Mouse (Mus musculus) intestine, postnatal 0 days (tissue): ENCODE data around the gene Rarb. TPM values are rescaled to one million over a fixed set of nuclear protein-coding genes. Genes with fewer than 3 reads are reported as not detected.

Source experiments
- ATAC-seq: fragments of 200-750 bp; cut with Nextera tagmentation; 2 replicates; pipeline ENCODE4 v1.8.0; 2017; ENCODE audit warnings: mild to moderate bottlenecking, moderate TSS enrichment, moderate library complexity
- H3K27ac ChIP-seq: fragments of 300-500 bp; sonication (generic); 2 replicates; pipeline ENCODE4 v1.5.1; 2014; ENCODE audit warnings: mild to moderate bottlenecking, low read depth, low read length, moderate library complexity
- H3K27me3 ChIP-seq: fragments of 300-500 bp; sonication (generic); replicated peaks from 2 replicates; pipeline ENCODE4 v1.6.1; 2014; ENCODE audit warnings: low read length, mixed read lengths; ENCODE audit not compliant: control insufficient read depth, insufficient read depth
- H3K36me3 ChIP-seq: fragments of 300-500 bp; sonication (generic); 2 replicates; pipeline ENCODE4 v1.6.1; 2014; ENCODE audit warnings: mild to moderate bottlenecking, moderate library complexity; ENCODE audit not compliant: control insufficient read depth, insufficient read depth
- H3K4me1 ChIP-seq: fragments of 300-500 bp; sonication (generic); replicated peaks from 2 replicates; pipeline ENCODE4 v1.6.1; 2014; ENCODE audit warnings: antibody characterized with exemption, low read length, mixed read lengths; ENCODE audit not compliant: control insufficient read depth, insufficient read depth
- H3K4me2 ChIP-seq: fragments of 300-500 bp; sonication (generic); replicated peaks from 2 replicates; pipeline ENCODE4 v1.6.1; 2014; ENCODE audit warnings: low read depth, mild to moderate bottlenecking, moderate library complexity
- H3K4me3 ChIP-seq: fragments of 300-500 bp; sonication (generic); 2 replicates; pipeline ENCODE4 v1.5.1; 2014; ENCODE audit warnings: low read depth, low read length
- H3K9ac ChIP-seq: fragments of 300-500 bp; sonication (generic); 2 replicates; pipeline ENCODE4 v1.6.1; 2014; ENCODE audit warnings: mild to moderate bottlenecking, low read depth, low read length
- H3K9me3 ChIP-seq: fragments of 300-500 bp; sonication (generic); 2 replicates; pipeline ENCODE4 v1.6.1; 2016; ENCODE audit warnings: mixed run types; ENCODE audit not compliant: control insufficient read depth
- CTCF ChIP-seq: sonication (generic); IDR thresholded peaks from 2 replicates; pipeline ENCODE4 v1.5.1; 2016; ENCODE audit warnings: low read depth, mild to moderate bottlenecking, control low read depth, antibody characterized with exemption, moderate library complexity
- WGBS: fragments of 180-500 bp; shearing (Covaris S2); extraction: QIAGEN DNeasy Blood & Tissue Kit; methylation state at CpG from one replicate; pipeline ENCODE4 v1.1.7; 2014; 5-methylcytosine and 5-hydroxymethylcytosine counted together
- polyA plus RNA-seq: library from polyadenylated mRNA; unstranded; fragments of >200 nt; fragmentation: Nextera tagmentation; extraction: Ambion mirVana; gene quantifications from 2 replicates; pipeline ENCODE4 v1.2.1, GENCODE M21; 2015

Gene Rarb
- polyA plus RNA-seq, 1 experiment from 2014 or later = 2.4 TPM

DNA sequence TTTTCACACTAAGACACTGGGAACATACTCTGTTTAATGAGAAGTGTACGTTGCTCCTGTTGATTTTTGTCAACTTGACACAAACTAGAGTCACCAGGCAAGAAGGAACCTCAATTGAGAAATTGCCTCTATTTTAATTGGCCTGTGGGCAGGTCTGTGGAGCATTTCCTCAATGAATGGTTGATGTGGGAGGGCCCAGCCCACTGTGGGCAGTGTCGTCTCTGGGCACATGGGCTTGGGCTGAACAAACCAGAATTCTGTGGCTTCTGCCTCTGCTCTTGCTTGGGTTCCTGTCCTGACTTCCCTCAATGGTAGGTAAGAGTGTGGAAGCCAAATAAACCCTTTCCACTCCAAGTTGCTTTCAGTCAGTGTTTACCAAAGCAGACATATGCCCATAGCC lies 255.0 kb downstream of the Rarb start:
- 72% methylated on average over 2 of the region's 2 CpGs for WGBS
- H3K27me3 ChIP-seq = no peaks in the 10 kb centered on the region
- H3K27ac ChIP-seq = no peak overlapping the region
- no peak overlapping the region for H3K4me3 ChIP-seq
- H3K9me3 ChIP-seq = no peaks in the 10 kb centered on the region
- TF ChIP-seq CTCF = no peak
- H3K36me3 ChIP-seq = no peaks in the 10 kb centered on the region
- no peak overlapping the region for H3K9ac ChIP-seq
- no peak overlapping the region for H3K4me2 ChIP-seq
- H3K4me1 ChIP-seq = no peaks in the 10 kb centered on the region
- no peak for ATAC-seq

DNA sequence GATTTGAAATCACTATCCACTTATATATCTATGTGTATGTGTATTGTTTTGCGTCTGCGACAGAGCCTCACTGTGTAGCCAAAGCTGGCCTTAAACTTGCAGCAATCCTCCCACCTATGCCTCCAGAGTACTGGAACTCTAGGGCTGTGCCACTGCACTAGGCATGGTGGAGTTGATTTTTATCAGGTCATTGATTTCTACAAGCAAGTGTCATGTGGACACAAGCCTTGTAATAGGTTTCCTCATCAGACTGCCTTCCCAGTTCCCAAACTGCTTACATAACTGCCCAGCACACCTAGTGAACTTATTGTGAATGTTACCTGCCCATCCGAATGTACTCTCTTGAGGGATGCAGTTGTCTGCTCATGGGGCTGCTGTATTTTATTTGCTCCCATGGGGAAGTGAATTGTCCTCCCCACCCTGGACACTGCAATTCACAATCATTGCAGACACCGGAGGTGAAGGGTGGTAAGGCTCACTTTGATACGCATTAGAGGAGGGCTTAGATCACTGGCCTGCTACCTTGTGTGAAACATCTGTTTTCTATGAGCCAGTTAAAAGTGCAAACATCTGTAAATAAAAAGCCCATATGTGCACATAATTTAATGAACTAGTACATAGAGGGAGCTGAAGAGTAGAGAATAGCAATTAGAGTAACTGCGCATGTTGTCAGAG lies 257.3 kb downstream of the Rarb start:
- no peaks in the 10 kb centered on the region for H3K9me3 ChIP-seq
- WGBS = 88% methylated on average over 6 of the region's 6 CpGs
- no peak overlapping the region for H3K4me3 ChIP-seq
- no peaks in the 10 kb centered on the region for H3K4me1 ChIP-seq
- no peak overlapping the region for H3K4me2 ChIP-seq
- no peak overlapping the region for H3K27ac ChIP-seq
- no peak for ATAC-seq
- no peaks in the 10 kb centered on the region for H3K36me3 ChIP-seq
- no peak for TF ChIP-seq CTCF
- no peaks in the 10 kb centered on the region for H3K27me3 ChIP-seq
- no peak overlapping the region for H3K9ac ChIP-seq

DNA sequence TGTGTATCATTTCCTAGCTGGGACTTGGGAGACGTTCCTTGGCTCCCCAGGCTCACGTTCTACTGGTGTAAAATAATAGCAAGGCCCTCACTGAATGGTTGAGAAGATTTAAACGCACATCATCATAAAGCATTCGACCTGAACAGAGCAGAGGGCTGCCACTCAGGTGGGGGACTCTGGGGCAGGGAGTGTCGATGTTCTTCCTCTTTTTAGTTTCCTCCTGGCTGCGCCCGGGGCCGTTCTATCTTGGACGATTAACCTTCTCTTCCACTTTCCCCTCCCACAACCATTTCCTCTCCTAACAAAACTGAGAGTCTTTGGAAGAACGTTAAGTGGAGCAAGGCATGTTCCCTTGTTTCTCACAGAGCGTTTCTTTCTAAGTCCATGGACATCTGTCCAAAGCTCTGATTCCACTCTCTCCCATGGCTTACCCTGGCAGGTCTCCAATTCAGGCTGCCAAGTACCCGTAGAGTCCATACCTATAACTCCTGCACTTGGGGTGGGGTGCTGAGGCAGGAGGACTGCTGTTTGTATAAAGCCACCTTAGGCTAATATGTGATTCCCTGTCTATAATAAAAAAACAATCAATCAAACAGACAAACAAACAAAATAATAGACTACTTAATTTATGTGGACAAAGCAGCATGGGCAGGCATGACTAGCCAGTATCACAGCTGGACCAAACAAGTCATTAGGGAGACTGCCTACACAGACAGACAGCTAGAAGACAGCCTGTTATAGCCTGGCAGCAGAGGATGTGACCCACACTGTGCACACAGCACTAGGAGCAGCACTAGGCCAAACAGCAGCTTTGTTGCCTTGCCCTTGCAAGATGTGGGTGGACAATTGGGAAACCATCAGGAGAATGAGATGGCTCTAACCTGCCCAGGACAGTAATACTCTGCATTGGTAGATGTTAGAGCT lies 259.4 kb downstream of the Rarb start:
- Histone ChIP-seq H3K36me3 (no peaks in the 10 kb centered on the region), H3K27me3 (no peaks in the 10 kb centered on the region), H3K4me3 (no peak overlapping the region), H3K4me1 (no peaks in the 10 kb centered on the region), H3K9me3 (no peaks in the 10 kb centered on the region), H3K4me2 (no peak overlapping the region), H3K9ac (no peak overlapping the region), H3K27ac (no peak overlapping the region)
- no peak for TF ChIP-seq CTCF
- ATAC-seq = no peak
- WGBS = 58% methylated on average over 12 of the region's 12 CpGs

DNA sequence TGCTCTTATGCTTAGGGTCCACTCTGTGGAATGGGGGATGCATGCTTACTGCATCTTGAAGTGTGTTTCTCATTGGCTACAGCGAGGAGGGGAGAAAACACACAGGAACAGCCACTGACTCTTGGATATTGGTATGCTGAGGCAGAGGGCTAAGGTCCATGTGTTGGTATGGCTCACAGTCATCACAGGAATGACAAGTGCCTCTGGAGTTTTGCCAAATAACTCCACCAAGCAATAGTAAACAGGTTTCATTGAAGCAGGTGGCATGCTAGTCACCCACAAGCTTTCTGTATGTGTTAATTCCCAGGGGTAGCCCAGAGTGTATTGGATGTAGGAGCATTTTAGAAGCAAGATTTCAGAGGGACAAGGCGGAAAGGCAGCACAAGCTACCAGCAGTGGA lies 260.9 kb downstream of the Rarb start:
- Histone ChIP-seq H3K4me1 (no peaks in the 10 kb centered on the region), H3K27ac (no peak overlapping the region), H3K27me3 (no peaks in the 10 kb centered on the region), H3K4me2 (no peak overlapping the region), H3K36me3 (no peaks in the 10 kb centered on the region), H3K4me3 (no peak overlapping the region), H3K9me3 (no peaks in the 10 kb centered on the region), H3K9ac (no peak overlapping the region)
- TF ChIP-seq CTCF = no peak
- ATAC-seq = no peak
- WGBS = 90% methylated on average over 2 of the region's 2 CpGs

DNA sequence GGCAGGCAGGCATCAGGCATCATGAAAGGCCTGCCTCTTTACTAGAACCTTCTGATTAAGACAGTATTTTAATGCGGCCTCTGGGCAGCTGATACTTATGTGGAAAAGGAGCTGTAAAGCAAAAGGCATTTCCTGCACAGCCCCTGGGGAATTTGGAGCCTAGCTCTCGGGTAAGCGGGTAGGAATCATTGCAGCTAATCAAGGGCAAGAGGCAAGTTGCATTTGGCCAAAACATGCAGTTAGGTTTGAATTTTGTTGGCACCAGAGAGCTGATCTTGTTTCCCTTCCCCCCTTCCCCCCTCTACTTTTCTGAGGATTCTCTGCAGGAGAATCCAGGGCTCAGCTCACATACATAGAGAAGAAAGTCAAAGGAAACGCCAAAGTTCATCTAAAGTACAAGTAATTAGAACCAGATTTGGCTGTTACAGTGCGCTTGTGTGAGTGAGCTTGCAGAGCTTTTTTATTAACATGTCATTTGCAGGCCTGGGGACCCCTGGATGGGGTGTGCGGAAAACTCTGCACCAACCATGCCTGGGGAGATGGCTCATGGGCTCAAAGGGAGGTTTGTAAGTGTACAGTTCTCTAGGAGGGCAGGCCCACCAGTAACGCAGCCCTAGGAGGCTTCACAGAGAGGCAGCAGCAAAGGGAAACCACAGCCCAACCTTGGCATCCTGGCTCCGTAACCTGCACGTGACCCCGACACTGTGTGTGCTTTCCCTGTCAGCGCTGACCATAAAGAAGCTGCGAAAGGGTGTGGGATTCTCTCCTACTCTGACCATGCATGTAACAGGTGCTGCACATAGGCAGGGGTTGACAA lies 264.1 kb downstream of the Rarb start:
- Histone ChIP-seq H3K36me3 (no peaks in the 10 kb centered on the region), H3K4me1 (no peaks in the 10 kb centered on the region), H3K27ac (no peak overlapping the region), H3K9ac (no peak overlapping the region), H3K27me3 (no peaks in the 10 kb centered on the region), H3K9me3 (no peaks in the 10 kb centered on the region), H3K4me3 (no peak overlapping the region), H3K4me2 (no peak overlapping the region)
- TF ChIP-seq CTCF = no peak
- no peak for ATAC-seq
- 47% methylated on average over 12 of the region's 12 CpGs for WGBS

DNA sequence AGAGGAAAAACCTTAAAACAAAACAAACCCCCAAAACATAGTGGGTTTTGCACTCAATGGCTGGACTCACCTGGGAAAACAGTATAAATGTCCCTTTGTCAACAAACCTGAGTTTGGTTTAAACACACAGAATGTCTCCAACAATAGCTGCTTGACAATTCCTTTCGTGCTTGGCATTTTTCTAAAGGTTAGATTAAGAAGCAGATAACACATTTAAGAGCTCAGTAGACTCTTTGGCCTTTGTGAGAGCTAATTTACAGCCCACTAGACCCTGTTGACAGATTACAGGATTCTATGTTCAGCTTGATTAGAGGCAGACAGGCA lies 264.7 kb downstream of the Rarb start:
- WGBS = 66% methylated on average over 1 of the region's 1 CpGs
- Histone ChIP-seq H3K36me3 (no peaks in the 10 kb centered on the region), H3K27ac (no peak overlapping the region), H3K4me2 (no peak overlapping the region), H3K4me3 (no peak overlapping the region), H3K4me1 (no peaks in the 10 kb centered on the region), H3K9ac (no peak overlapping the region), H3K27me3 (no peaks in the 10 kb centered on the region), H3K9me3 (no peaks in the 10 kb centered on the region)
- TF ChIP-seq CTCF = no peak
- no peak for ATAC-seq
